Mouse (Mus musculus) liver, embryonic 13.5 days (tissue): ENCODE measurements around the gene Nabp2. TPM values are rescaled to one million over a fixed set of nuclear protein-coding genes. Genes with fewer than 3 reads are reported as not detected.

Experiments
- ATAC-seq: fragments of 200-750 bp; cut with Nextera tagmentation; 2 replicates; pipeline ENCODE4 v1.8.0; 2017; ENCODE audit warnings: low read depth, mild to moderate bottlenecking, moderate number of reproducible peaks, moderate library complexity
- DNase-seq: peaks from one replicate; pipeline ENCODE4 v3.0.0; 2022
- H3K27ac ChIP-seq: fragments of 300-500 bp; sonication (generic); 2 replicates; pipeline ENCODE4 v1.5.1; 2015; ENCODE audit warnings: moderate library complexity, mild to moderate bottlenecking, inconsistent platforms
- H3K27me3 ChIP-seq: fragments of 300-500 bp; sonication (generic); 2 replicates; pipeline ENCODE4 v1.6.1; 2015; ENCODE audit warnings: mild to moderate bottlenecking, inconsistent platforms
- H3K36me3 ChIP-seq: fragments of 300-500 bp; sonication (generic); 2 replicates; pipeline ENCODE4 v1.6.1; 2015; ENCODE audit warnings: mild to moderate bottlenecking, inconsistent platforms
- H3K4me1 ChIP-seq: fragments of 300-500 bp; sonication (generic); replicated peaks from 2 replicates; pipeline ENCODE4 v1.6.1; 2015; ENCODE audit warnings: inconsistent platforms
- H3K4me2 ChIP-seq: fragments of 300-500 bp; sonication (generic); 2 replicates; pipeline ENCODE4 v1.6.1; 2015; ENCODE audit warnings: inconsistent platforms, mild to moderate bottlenecking, moderate library complexity
- H3K4me3 ChIP-seq: fragments of 300-500 bp; sonication (generic); replicated peaks from 2 replicates; pipeline ENCODE4 v1.5.1; 2015; ENCODE audit warnings: mild to moderate bottlenecking, inconsistent platforms
- H3K9ac ChIP-seq: fragments of 300-500 bp; sonication (generic); 2 replicates; pipeline ENCODE4 v1.6.1; 2015; ENCODE audit warnings: mild to moderate bottlenecking, inconsistent platforms
- H3K9me3 ChIP-seq: fragments of 300-500 bp; sonication (generic); replicated peaks from 2 replicates; pipeline ENCODE4 v1.6.1; 2016; ENCODE audit warnings: inconsistent platforms
- WGBS: fragments of 180-500 bp; shearing (Covaris S2); methylation state at CpG from one replicate; pipeline ENCODE4 v1.1.7; 2015; ENCODE audit not compliant: insufficient replicate concordance; 5-methylcytosine and 5-hydroxymethylcytosine counted together
- polyA plus RNA-seq: library from polyadenylated mRNA; unstranded; fragments of >200 nt; fragmentation: Nextera tagmentation; extraction: Ambion mirVana; gene quantifications from 2 replicates; pipeline ENCODE4 v1.2.1, GENCODE M21; 2015

The Nabp2 gene
- polyA plus RNA-seq, 1 experiment from 2014 or later: 57.3 TPM

GRCm38 (mm10) chr10:128382482-128382881 lies 28.8 kb downstream of the Nabp2 start:
- peaks cover 90% of the 10 kb centered on the region for H3K36me3 ChIP-seq
- DNase-seq (no peak), ATAC-seq (peak; percentile 47; the same call in 1 of the 2 replicates)
- H3K9me3 ChIP-seq: no peaks in the 10 kb centered on the region
- H3K4me1 ChIP-seq: peaks cover 22% of the 10 kb centered on the region
- 76% methylated on average over 8 of the region's 8 CpGs for WGBS
- no peak overlapping the region for H3K27ac ChIP-seq
- no peak overlapping the region for H3K4me2 ChIP-seq
- no peaks in the 10 kb centered on the region for H3K27me3 ChIP-seq
- H3K4me3 ChIP-seq: no peak overlapping the region
- no peak overlapping the region for H3K9ac ChIP-seq

DNA sequence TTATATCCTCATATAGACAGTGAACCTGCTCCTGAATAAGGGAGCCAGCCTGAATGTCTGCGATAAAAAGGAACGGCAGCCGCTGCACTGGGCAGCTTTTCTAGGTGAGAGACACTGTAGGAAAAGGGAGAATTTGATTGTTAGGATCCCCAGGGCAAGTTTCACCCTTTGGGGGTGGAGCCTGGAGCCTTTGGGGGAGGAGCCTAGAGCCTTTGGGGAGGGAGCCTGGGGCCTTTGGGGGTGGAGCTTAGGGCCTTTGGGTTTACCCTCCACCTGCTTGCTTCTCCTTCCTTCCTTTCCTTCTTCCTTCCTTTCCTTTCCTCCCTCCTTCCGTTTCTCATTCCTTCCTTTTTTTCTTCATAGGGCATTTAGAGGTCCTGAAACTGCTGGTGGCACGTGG lies 30.7 kb downstream of the Nabp2 start:
- peaks cover 35% of the 10 kb centered on the region for H3K4me1 ChIP-seq
- H3K4me2 ChIP-seq: no peak overlapping the region
- ATAC-seq: no peak
- H3K9ac ChIP-seq: no peak overlapping the region
- DNase-seq: peak; percentile 43
- no peaks in the 10 kb centered on the region for H3K27me3 ChIP-seq
- no peaks in the 10 kb centered on the region for H3K9me3 ChIP-seq
- H3K36me3 ChIP-seq: peaks cover 71% of the 10 kb centered on the region
- no peak overlapping the region for H3K27ac ChIP-seq
- no peak overlapping the region for H3K4me3 ChIP-seq
- 73% methylated on average over 5 of the region's 5 CpGs for WGBS

DNA sequence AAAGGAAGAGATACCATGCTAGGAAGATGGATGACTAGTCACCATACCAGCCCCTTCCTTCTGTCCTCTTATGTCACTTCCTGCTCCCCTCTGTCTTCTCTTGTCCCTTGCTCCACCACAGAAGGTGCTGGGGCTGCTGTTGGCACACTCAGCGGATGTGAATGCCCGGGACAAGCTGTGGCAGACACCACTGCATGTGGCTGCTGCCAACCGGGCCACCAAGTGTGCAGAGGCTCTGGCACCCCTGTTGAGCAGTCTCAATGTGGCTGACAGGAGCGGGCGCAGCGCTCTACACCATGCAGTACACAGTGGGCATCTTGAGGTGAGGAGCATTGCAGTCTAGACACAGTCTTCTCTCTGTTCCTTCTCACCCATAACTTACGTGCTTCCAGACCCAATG lies 32.0 kb downstream of the Nabp2 start:
- DNase-seq (no peak), ATAC-seq (no peak)
- Histone ChIP-seq H3K4me2 (no peak overlapping the region), H3K36me3 (peaks cover 58% of the 10 kb centered on the region), H3K9me3 (no peaks in the 10 kb centered on the region), H3K27ac (peak overlapping the region; percentile 14; the same call in 1 of the 2 replicates), H3K9ac (no peak overlapping the region), H3K4me1 (peaks cover 35% of the 10 kb centered on the region), H3K4me3 (no peak overlapping the region), H3K27me3 (no peaks in the 10 kb centered on the region)
- WGBS: 78% methylated on average over 7 of the region's 7 CpGs

DNA sequence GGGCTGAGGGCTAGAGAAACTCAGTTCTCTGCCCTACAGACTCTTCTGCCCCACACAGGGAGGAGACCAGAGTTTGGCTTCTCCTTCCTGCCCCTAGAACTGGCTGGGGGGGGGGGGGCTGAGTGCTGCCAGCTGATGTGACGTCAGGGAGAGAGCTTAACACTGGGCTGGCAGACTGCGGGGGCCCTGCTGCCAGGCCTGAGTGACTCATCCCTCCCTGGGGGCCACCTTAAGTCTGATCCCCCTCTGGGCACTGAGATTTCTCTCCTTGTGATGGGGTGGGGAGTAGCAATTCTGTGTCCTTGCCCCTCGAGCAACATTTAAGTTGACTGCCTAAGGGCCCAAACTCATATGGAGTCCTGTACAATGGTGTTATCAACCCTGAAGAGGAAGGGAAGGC lies 32.8 kb downstream of the Nabp2 start:
- H3K4me1 ChIP-seq: peaks cover 38% of the 10 kb centered on the region
- no peaks in the 10 kb centered on the region for H3K9me3 ChIP-seq
- WGBS: 67% methylated on average over 3 of the region's 3 CpGs
- H3K9ac ChIP-seq: peak overlapping the region; percentile 94; the same call in 1 of the 2 replicates
- peak overlapping the region; percentile 87; the same call in 1 of the 2 replicates for H3K4me3 ChIP-seq
- ATAC-seq (no peak), DNase-seq (no peak)
- peaks cover 50% of the 10 kb centered on the region for H3K36me3 ChIP-seq
- no peaks in the 10 kb centered on the region for H3K27me3 ChIP-seq
- H3K4me2 ChIP-seq: peak overlapping the region; percentile 97
- no peak overlapping the region for H3K27ac ChIP-seq

DNA sequence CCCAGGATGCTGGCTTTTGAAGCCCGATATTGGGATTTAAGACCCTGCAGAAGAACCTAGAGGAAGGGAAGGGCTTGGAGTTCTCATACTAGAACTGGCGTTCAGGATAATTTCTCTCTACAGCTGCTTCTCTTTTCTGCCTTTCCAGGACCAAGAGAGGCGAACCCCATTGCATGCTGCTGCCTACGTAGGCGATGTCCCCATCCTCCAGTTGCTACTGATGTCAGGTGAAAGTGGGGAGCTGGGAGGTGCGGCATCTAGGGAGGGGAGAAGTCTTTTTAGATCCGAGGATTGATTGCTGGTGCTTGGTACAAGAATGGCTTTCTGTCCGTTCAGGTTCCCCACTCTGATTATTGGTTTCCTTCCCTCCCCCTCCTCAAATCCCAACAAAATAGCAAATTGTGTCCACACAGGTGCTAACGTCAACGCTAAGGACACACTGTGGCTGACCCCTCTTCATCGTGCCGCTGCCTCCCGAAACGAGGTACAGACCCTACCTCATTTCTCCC lies 33.3 kb downstream of the Nabp2 start:
- H3K27me3 ChIP-seq: no peaks in the 10 kb centered on the region
- no peak for DNase-seq
- peak overlapping the region; percentile 87 for H3K4me3 ChIP-seq
- H3K9ac ChIP-seq: peak overlapping the region; percentile 94
- no peak overlapping the region for H3K27ac ChIP-seq
- H3K36me3 ChIP-seq: peaks cover 45% of the 10 kb centered on the region
- H3K9me3 ChIP-seq: no peaks in the 10 kb centered on the region
- 63% methylated on average over 14 of the region's 14 CpGs for WGBS
- peaks cover 42% of the 10 kb centered on the region for H3K4me1 ChIP-seq
- H3K4me2 ChIP-seq: peak overlapping the region; percentile 97
- no peak for ATAC-seq

DNA sequence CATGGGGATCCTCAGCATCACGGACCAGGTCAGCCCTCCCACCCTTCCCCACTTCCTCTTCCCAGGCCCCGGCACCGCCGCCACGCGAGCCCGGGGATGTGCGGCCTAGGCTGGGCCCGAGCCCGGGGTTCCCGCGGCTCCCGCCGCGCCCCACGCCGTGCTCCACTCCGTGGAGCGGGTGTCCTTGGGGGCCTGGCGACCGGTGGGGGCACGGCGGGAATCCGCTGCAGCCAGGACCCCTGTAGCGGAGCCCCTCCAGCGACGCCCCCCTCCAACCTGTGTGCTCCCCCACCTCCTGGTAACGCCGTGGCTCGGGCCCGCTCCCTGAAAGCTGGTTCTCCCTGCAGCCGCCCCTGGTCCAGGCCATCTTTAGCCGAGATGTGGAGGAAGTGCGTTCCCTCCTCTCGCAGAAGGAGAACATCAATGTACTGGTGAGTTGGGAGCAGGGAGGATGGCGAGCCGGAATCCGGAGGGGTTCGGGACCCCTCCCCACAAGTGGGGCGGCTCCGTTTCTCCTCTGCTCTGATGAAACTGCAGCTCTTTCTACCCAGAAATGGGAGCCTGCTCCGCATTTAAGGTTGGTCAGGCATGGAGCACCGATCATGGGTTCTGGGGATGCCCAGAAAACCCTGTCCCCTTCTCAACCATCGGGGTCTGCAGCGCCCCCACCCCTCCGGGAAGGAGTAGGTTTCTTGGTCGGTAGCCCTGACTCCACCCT lies 33.9 kb downstream of the Nabp2 start:
- Histone ChIP-seq H3K9ac (peak overlapping the region; percentile 94), H3K36me3 (peaks cover 39% of the 10 kb centered on the region), H3K9me3 (no peaks in the 10 kb centered on the region), H3K27ac (peak overlapping the region; percentile 84), H3K4me3 (peak overlapping the region; percentile 87), H3K4me1 (peaks cover 44% of the 10 kb centered on the region), H3K27me3 (no peaks in the 10 kb centered on the region), H3K4me2 (peak overlapping the region; percentile 97)
- under 1% methylated on average over 46 of the region's 47 CpGs for WGBS
- ATAC-seq (peak; percentile 67), DNase-seq (peak; percentile 31)

- Histone ChIP-seq H3K36me3 (peaks cover 31% of the 10 kb centered on the region), H3K27ac (peak within 1 kb of the TSS; percentile 84), H3K9me3 (no peaks in the 10 kb centered on the region), H3K27me3 (no peaks in the 10 kb centered on the region), H3K4me3 (peak within 1 kb of the TSS; percentile 87), H3K4me2 (peak within 1 kb of the TSS; percentile 97), H3K9ac (peak within 1 kb of the TSS; percentile 94), H3K4me1 (peaks cover 44% of the 10 kb centered on the region)
- WGBS: under 1% methylated on average over 51 of the region's 73 CpGs
- ATAC-seq (peak; percentile 93), DNase-seq (peak; percentile 76)
Measured at GRCm38 (mm10) chr10:128376455-128377211, 34.7 kb downstream of the Nabp2 start, which contains the start of gene Ankrd52. Gene Ankrd52, plus strand, starts transcription at chr10:128377115.

GRCm38 (mm10) chr10:128376099-128376454 lies 35.2 kb downstream of the Nabp2 start:
- Histone ChIP-seq H3K36me3 (peaks cover 27% of the 10 kb centered on the region), H3K27ac (peak overlapping the region; percentile 84), H3K4me2 (peak overlapping the region; percentile 97), H3K4me1 (peaks cover 44% of the 10 kb centered on the region), H3K9me3 (no peaks in the 10 kb centered on the region), H3K9ac (peak overlapping the region; percentile 94), H3K27me3 (no peaks in the 10 kb centered on the region), H3K4me3 (peak overlapping the region; percentile 87)
- ATAC-seq: no peak
- WGBS: 50% methylated on average over 4 of the region's 4 CpGs
- no peak for DNase-seq

- Histone ChIP-seq H3K27ac (no peak overlapping the region), H3K4me3 (no peak overlapping the region), H3K4me1 (peaks cover 50% of the 10 kb centered on the region), H3K4me2 (no peak overlapping the region), H3K9me3 (no peaks in the 10 kb centered on the region), H3K9ac (no peak overlapping the region), H3K27me3 (no peaks in the 10 kb centered on the region), H3K36me3 (peaks cover 11% of the 10 kb centered on the region)
- 70% methylated on average over 6 of the region's 6 CpGs for WGBS
- no peak for DNase-seq
- ATAC-seq: no peak
Measured at GRCm38 (mm10) chr10:128374393-128374792, 36.9 kb downstream of the Nabp2 start.

DNA sequence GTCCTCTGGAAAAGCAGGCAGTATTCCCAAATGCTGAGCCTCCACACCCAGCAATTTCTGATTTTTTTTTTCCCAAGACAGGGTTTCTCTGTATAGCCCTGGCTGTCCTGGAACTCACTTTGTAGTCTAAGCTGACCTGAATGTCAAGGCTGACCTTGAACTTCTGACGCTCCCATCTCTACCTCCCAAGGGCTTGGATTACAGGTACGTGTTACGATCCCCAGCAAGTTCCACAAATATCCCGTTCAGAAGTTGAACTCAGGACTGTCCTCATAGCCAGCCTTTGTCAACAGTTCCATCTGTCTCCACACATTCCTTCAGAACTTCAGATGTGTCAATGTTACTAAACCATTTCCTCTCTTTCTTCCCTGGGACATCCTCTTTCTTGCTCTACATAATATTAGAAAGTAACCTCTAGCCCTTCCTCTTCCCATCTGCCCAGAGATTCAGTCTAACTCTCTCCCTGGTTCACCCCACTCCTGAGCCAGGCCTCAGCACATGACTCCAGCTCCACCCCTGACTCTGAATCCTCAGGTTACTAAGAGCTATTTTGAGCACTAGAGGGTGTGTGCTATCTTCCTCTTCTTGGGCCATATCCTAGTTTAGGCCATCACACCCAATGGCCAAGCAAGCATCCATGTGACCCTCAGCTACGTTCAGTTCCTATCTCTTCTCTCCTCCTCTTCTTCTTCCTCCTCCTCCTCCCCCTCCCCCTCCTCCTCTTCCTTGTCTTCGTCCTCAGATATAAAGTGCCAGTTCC lies 38.1 kb downstream of the Nabp2 start:
- no peak overlapping the region for H3K4me2 ChIP-seq
- peaks cover 42% of the 10 kb centered on the region for H3K4me1 ChIP-seq
- H3K9ac ChIP-seq: 0 out of 2 replicates have a peak overlapping the region, but pooled peaks have one; percentile 6
- ATAC-seq: no peak
- WGBS: 43% methylated on average over 6 of the region's 6 CpGs
- H3K27me3 ChIP-seq: no peaks in the 10 kb centered on the region
- no peaks in the 10 kb centered on the region for H3K36me3 ChIP-seq
- no peaks in the 10 kb centered on the region for H3K9me3 ChIP-seq
- peak overlapping the region; percentile 25; the same call in 1 of the 2 replicates for H3K27ac ChIP-seq
- H3K4me3 ChIP-seq: no peak overlapping the region
- no peak for DNase-seq

DNA sequence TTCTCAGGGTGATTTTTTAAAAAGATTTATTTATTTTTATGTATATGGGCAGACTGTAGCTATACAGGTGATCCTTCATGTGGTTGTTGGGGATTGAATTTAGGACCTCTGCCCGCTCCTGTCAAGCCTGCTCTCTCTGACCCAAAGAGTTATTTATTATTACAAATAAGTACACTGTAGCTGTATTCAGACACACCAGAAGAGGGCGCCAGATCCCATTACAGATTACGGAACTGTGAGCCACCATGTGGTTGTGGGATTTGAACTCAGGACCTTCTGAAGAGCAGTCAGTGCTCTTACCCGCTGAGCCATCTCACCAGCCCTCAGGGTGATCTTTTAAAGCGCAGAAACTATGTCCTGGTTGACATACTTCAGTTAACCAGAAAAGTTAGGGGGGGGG lies 39.1 kb downstream of the Nabp2 start:
- H3K36me3 ChIP-seq: no peaks in the 10 kb centered on the region
- WGBS: 68% methylated on average over 5 of the region's 5 CpGs
- no peak overlapping the region for H3K27ac ChIP-seq
- DNase-seq: no peak
- no peaks in the 10 kb centered on the region for H3K27me3 ChIP-seq
- H3K9me3 ChIP-seq: no peaks in the 10 kb centered on the region
- no peak overlapping the region for H3K4me3 ChIP-seq
- ATAC-seq: no peak
- peaks cover 43% of the 10 kb centered on the region for H3K4me1 ChIP-seq
- no peak overlapping the region for H3K9ac ChIP-seq
- H3K4me2 ChIP-seq: no peak overlapping the region
